Comparison of ENCODE assay signal across 8 mouse cellular contexts in genomic region chr1:86487295-86487907, GRCm38 (mm10). TPM values are rescaled to one million over a fixed set of nuclear protein-coding genes. Genes with fewer than 3 reads are reported as not detected.
DNase-seq lines count a peak whose midpoint lies in the region; ATAC-seq lines count a peak whose summit lies in the region.

No protein-coding gene starts in this region.

- H3K36me3 ChIP-seq in hindbrain, embryonic 13.5 days, result no peaks in the 10 kb centered on the region

- DNase-seq in NIH3T3 (ENCODE audit: low read depth), result peak; percentile 100
- peak; percentile 100 for DNase-seq in cerebellum, postnatal 10 days
- DNase-seq in frontal cortex, postnatal 14 days (ENCODE audit: low spot score in 2 of 2), result peak; percentile 99
- peak; percentile 100 for DNase-seq in layer of hippocampus, postnatal 25 days (ENCODE audit: extremely low spot score in 1 of 2, low spot score in 1 of 2)
- peak; percentile 98 for DNase-seq in lung, postnatal 25 days (ENCODE audit: low spot score)
- peak; percentile 100 for DNase-seq in retina, embryonic 14.5 days (ENCODE audit: low spot score)
- peak; percentile 99 for DNase-seq in thymus, postnatal 4 days

- peaks cover 28% of the 10 kb centered on the region for H3K4me1 ChIP-seq in hindbrain, embryonic 13.5 days (replicated peaks)

- H3K4me3 ChIP-seq in hindbrain, embryonic 13.5 days, result peak overlapping the region; percentile 57

- under 1% methylated on average over 73 of the region's 74 CpGs for WGBS in hindbrain, embryonic 13.5 days

- H3K4me2 ChIP-seq in hindbrain, embryonic 13.5 days, result peak overlapping the region; percentile 70

- H3K27ac ChIP-seq in hindbrain, embryonic 13.5 days, result peak overlapping the region; percentile 100

- no peaks in the 10 kb centered on the region for H3K27me3 ChIP-seq in hindbrain, embryonic 13.5 days

- peak; percentile 97 for ATAC-seq in hindbrain, embryonic 13.5 days (ENCODE audit: low FRiP score)

- H3K9me3 ChIP-seq in hindbrain, embryonic 13.5 days, result no peaks in the 10 kb centered on the region

- H3K9ac ChIP-seq in hindbrain, embryonic 13.5 days, result peak overlapping the region; percentile 91

RNA-seq across cellular contexts. Expression of gene Ptma, which starts 39.1 kb away (rescaled TPM):
- 2,123 and 2,193 TPM in 2 replicates for polyA plus RNA-seq in hindbrain, embryonic 13.5 days (2015; fragmentation: Nextera tagmentation; extraction: Ambion mirVana)
- 100 to 1,000 TPM; 508 to 527 TPM for total RNA-seq in layer of hippocampus, postnatal 25 days (2021)

Comparison
In these comparisons a context has a peak if more than half of its experiments do, and no peak if none do; other contexts are left out.
1. Peak in every context shown above with its lines: DNase-seq, ATAC-seq, H3K4me3 ChIP-seq and H3K27ac ChIP-seq.